In the genomic region with DNA sequence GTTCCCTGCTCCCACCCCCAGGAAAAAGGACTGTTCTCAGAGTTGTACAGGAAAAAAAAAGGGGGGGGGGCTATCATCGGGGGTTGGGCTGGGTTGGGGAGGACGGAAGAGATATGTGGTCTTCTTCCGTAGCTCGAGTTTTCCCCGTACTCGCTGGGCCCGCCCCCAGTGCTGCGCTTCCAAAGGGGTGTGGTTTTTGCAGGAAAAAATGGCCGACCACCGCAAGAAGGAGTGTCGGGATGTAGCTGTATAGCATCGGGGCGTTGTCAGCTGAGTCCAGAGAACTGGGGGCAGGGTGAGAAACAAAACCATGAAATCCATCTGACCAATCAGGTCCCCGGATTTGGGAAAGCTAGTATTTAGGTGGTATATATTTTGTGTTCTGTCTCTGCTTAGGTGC, we compare ENCODE assay signal across 8 mouse cellular contexts. TPM values are rescaled to one million over a fixed set of nuclear protein-coding genes. Genes with fewer than 3 reads are reported as not detected.
DNase-seq lines count a peak whose midpoint lies in the region; ATAC-seq and TF ChIP-seq lines count a peak whose summit lies in the region.

No protein-coding gene starts in this region.

- H3K4me1 ChIP-seq in embryonic facial prominence, embryonic 14.5 days (ENCODE audit: control insufficient read depth, insufficient read depth, low read length) = no peaks in the 10 kb centered on the region
- no peaks in the 10 kb centered on the region for H3K4me1 ChIP-seq in heart, embryonic 12.5 days (replicated peaks)
- 0 out of 2 replicates have a peak, but pooled peaks cover 2% of the 10 kb centered on the region for H3K4me1 ChIP-seq in kidney, embryonic 15.5 days
- no peaks in the 10 kb centered on the region for H3K4me1 ChIP-seq in limb, embryonic 14.5 days (ENCODE audit: control insufficient read depth, insufficient read depth, low read length)
- peaks cover 8% of the 10 kb centered on the region; the same call in 1 of the 2 replicates for H3K4me1 ChIP-seq in midbrain, embryonic 13.5 days (replicated peaks)
- no peaks in the 10 kb centered on the region for H3K4me1 ChIP-seq in stomach, embryonic 16.5 days (ENCODE audit: control insufficient read depth, insufficient read depth, low read length)

- H3K27ac ChIP-seq in embryonic facial prominence, embryonic 14.5 days (replicated peaks; ENCODE audit: low read depth, low read length) = peak overlapping the region; percentile 95
- peak overlapping the region; percentile 95 for H3K27ac ChIP-seq in heart, embryonic 12.5 days (ENCODE audit: poor library complexity, severe bottlenecking)
- peak overlapping the region; percentile 92 for H3K27ac ChIP-seq in kidney, embryonic 15.5 days
- H3K27ac ChIP-seq in limb, embryonic 14.5 days (replicated peaks; ENCODE audit: low read depth, low read length) = peak overlapping the region; percentile 88
- peak overlapping the region; percentile 95 for H3K27ac ChIP-seq in midbrain, embryonic 13.5 days
- H3K27ac ChIP-seq in stomach, embryonic 16.5 days (ENCODE audit: low read length) = peak overlapping the region; percentile 94

- H3K79me2 ChIP-seq in C2C12 (ENCODE audit: control insufficient read depth, insufficient read depth) = no peaks in the 10 kb centered on the region

- H3K79me3 ChIP-seq in C2C12 (ENCODE audit: low read depth) = no peaks in the 10 kb centered on the region

- H3K4me3 ChIP-seq in C2C12 (ENCODE audit: insufficient read depth, poor library complexity, severe bottlenecking) = peak overlapping the region; percentile 29
- peak overlapping the region; percentile 52 for H3K4me3 ChIP-seq in embryonic facial prominence, embryonic 14.5 days (ENCODE audit: low read depth, low read length)
- H3K4me3 ChIP-seq in heart, embryonic 12.5 days = peak overlapping the region; percentile 64
- peak overlapping the region; percentile 54 for H3K4me3 ChIP-seq in kidney, embryonic 15.5 days (replicated peaks)
- peak overlapping the region; percentile 53 for H3K4me3 ChIP-seq in limb, embryonic 14.5 days (replicated peaks; ENCODE audit: low read length)
- H3K4me3 ChIP-seq in midbrain, embryonic 13.5 days (replicated peaks) = peak overlapping the region; percentile 53
- H3K4me3 ChIP-seq in stomach, embryonic 16.5 days (replicated peaks; ENCODE audit: low read length) = peak overlapping the region; percentile 57

- H3K9me3 ChIP-seq in embryonic facial prominence, embryonic 14.5 days (ENCODE audit: control insufficient read depth, low read length) = no peaks in the 10 kb centered on the region
- H3K9me3 ChIP-seq in heart, embryonic 12.5 days (replicated peaks) = no peaks in the 10 kb centered on the region
- no peaks in the 10 kb centered on the region for H3K9me3 ChIP-seq in kidney, embryonic 15.5 days (replicated peaks)
- H3K9me3 ChIP-seq in limb, embryonic 14.5 days (ENCODE audit: control insufficient read depth, low read length) = no peaks in the 10 kb centered on the region
- H3K9me3 ChIP-seq in midbrain, embryonic 13.5 days = no peaks in the 10 kb centered on the region
- H3K9me3 ChIP-seq in stomach, embryonic 16.5 days (replicated peaks; ENCODE audit: control insufficient read depth, low read length) = no peaks in the 10 kb centered on the region

- peak overlapping the region; percentile 50 for H3K4me2 ChIP-seq in embryonic facial prominence, embryonic 14.5 days (ENCODE audit: low read depth, low read length)
- H3K4me2 ChIP-seq in heart, embryonic 12.5 days = peak overlapping the region; percentile 66
- H3K4me2 ChIP-seq in kidney, embryonic 15.5 days = peak overlapping the region; percentile 59
- H3K4me2 ChIP-seq in limb, embryonic 14.5 days (replicated peaks; ENCODE audit: low read depth, low read length, severe bottlenecking) = peak overlapping the region; percentile 41
- peak overlapping the region; percentile 58 for H3K4me2 ChIP-seq in midbrain, embryonic 13.5 days (replicated peaks)
- H3K4me2 ChIP-seq in stomach, embryonic 16.5 days (ENCODE audit: low read depth, low read length) = peak overlapping the region; percentile 50

- no peak for TF ChIP-seq POLR2A in limb, embryonic 14.5 days (IDR thresholded peaks at IDR 0.05; ENCODE audit: borderline replicate concordance, extremely low read depth, insufficient read depth, insufficient read length)

- H3K27me3 ChIP-seq in C2C12 (ENCODE audit: control insufficient read depth, insufficient read depth, insufficient read length) = no peaks in the 10 kb centered on the region
- peaks cover 4% of the 10 kb centered on the region for H3K27me3 ChIP-seq in embryonic facial prominence, embryonic 14.5 days (replicated peaks; ENCODE audit: control insufficient read depth, insufficient read depth, low read length)
- no peaks in the 10 kb centered on the region for H3K27me3 ChIP-seq in heart, embryonic 12.5 days (replicated peaks)
- H3K27me3 ChIP-seq in kidney, embryonic 15.5 days = peaks cover 32% of the 10 kb centered on the region
- H3K27me3 ChIP-seq in limb, embryonic 14.5 days (ENCODE audit: control insufficient read depth, insufficient read depth, low read length) = no peaks in the 10 kb centered on the region; the same call in 1 of the 2 replicates
- peaks cover 9% of the 10 kb centered on the region; the same call in 1 of the 2 replicates for H3K27me3 ChIP-seq in midbrain, embryonic 13.5 days
- no peaks in the 10 kb centered on the region for H3K27me3 ChIP-seq in stomach, embryonic 16.5 days (ENCODE audit: control insufficient read depth, insufficient read depth, low read length)

- peak overlapping the region; percentile 79 for H3K9ac ChIP-seq in embryonic facial prominence, embryonic 14.5 days (ENCODE audit: low read depth, low read length)
- peak overlapping the region; percentile 80 for H3K9ac ChIP-seq in heart, embryonic 12.5 days
- H3K9ac ChIP-seq in kidney, embryonic 15.5 days = peak overlapping the region; percentile 59
- peak overlapping the region; percentile 73 for H3K9ac ChIP-seq in limb, embryonic 14.5 days (ENCODE audit: low read depth, low read length, severe bottlenecking)
- H3K9ac ChIP-seq in midbrain, embryonic 13.5 days (replicated peaks) = peak overlapping the region; percentile 84
- peak overlapping the region; percentile 76 for H3K9ac ChIP-seq in stomach, embryonic 16.5 days (ENCODE audit: low read length)

- no peaks in the 10 kb centered on the region for H3K36me3 ChIP-seq in C2C12 (ENCODE audit: control insufficient read depth, insufficient read depth)
- peaks cover 19% of the 10 kb centered on the region; the same call in 1 of the 2 replicates for H3K36me3 ChIP-seq in embryonic facial prominence, embryonic 14.5 days (ENCODE audit: control insufficient read depth, insufficient read depth, low read length)
- H3K36me3 ChIP-seq in heart, embryonic 12.5 days = peaks cover 10% of the 10 kb centered on the region; the same call in 1 of the 2 replicates
- peaks cover 13% of the 10 kb centered on the region; the same call in 1 of the 2 replicates for H3K36me3 ChIP-seq in kidney, embryonic 15.5 days
- H3K36me3 ChIP-seq in limb, embryonic 14.5 days (ENCODE audit: control insufficient read depth, insufficient read depth, low read length) = peaks cover 18% of the 10 kb centered on the region; the same call in 1 of the 2 replicates
- H3K36me3 ChIP-seq in midbrain, embryonic 13.5 days = peaks cover 9% of the 10 kb centered on the region; the same call in 1 of the 2 replicates
- no peaks in the 10 kb centered on the region for H3K36me3 ChIP-seq in stomach, embryonic 16.5 days (ENCODE audit: control insufficient read depth, insufficient read depth, low read length)

- ATAC-seq in embryonic facial prominence, embryonic 14.5 days (ENCODE audit: low read depth) = peak; percentile 79
- peak; percentile 81 for ATAC-seq in heart, embryonic 12.5 days (ENCODE audit: insufficient number of reproducible peaks, low FRiP score)
- ATAC-seq in kidney, embryonic 15.5 days (replicated peaks; ENCODE audit: low FRiP score) = peak; percentile 87
- peak; percentile 84 for ATAC-seq in limb, embryonic 14.5 days (ENCODE audit: low FRiP score, low read depth)
- ATAC-seq in midbrain, embryonic 13.5 days = peak; percentile 83
- ATAC-seq in stomach, embryonic 16.5 days (ENCODE audit: insufficient read depth, low FRiP score) = peak; percentile 82

- DNase-seq in adrenal gland, postnatal 36 days = peak; percentile 56 to 73
- peak; percentile 84 for DNase-seq in embryonic facial prominence, embryonic 14.5 days (ENCODE audit: low spot score)
- DNase-seq in limb, embryonic 14.5 days (ENCODE audit: low spot score) = peak; percentile 28

- H3ac ChIP-seq in C2C12 (ENCODE audit: control insufficient read depth, insufficient read length, low read depth) = no peak overlapping the region

- WGBS in embryonic facial prominence, embryonic 14.5 days = 14% methylated on average over 13 of the region's 14 CpGs
- 15% methylated on average over 14 of the region's 14 CpGs for WGBS in heart, embryonic 12.5 days
- WGBS in kidney, embryonic 15.5 days = 31% methylated on average over 14 of the region's 14 CpGs
- WGBS in limb, embryonic 14.5 days = 19% methylated on average over 13 of the region's 14 CpGs
- 24% methylated on average over 14 of the region's 14 CpGs for WGBS in midbrain, embryonic 13.5 days
- WGBS in stomach, embryonic 16.5 days = 17% methylated on average over 14 of the region's 14 CpGs

- no peak for TF ChIP-seq CTCF in C2C12 (IDR thresholded peaks at IDR 0.05; ENCODE audit: control insufficient read depth, insufficient read depth, insufficient read length)

RNA-seq across cellular contexts. Expression of a gene that starts 0.8 kb away (rescaled TPM):
- polyA plus RNA-seq in C2C12 (2012; fragmentation: generic; extraction: Trizol) = 2.7 TPM
- 10 to 100 TPM; 18.6 to 20.4 TPM for total RNA-seq in adrenal gland, postnatal 36 days (2021)
- polyA plus RNA-seq in embryonic facial prominence, embryonic 14.5 days (2014; fragmentation: Nextera tagmentation; extraction: Ambion mirVana) = 47.7 and 59.2 TPM in 2 replicates
- polyA plus RNA-seq in heart, embryonic 12.5 days (2016; fragmentation: Nextera tagmentation; extraction: Ambion mirVana) = 47.2 and 50.3 TPM in 2 replicates
- polyA plus RNA-seq in kidney, embryonic 15.5 days (2015; fragmentation: Nextera tagmentation; extraction: Ambion mirVana) = 50.5 and 55.0 TPM in 2 replicates
- polyA plus RNA-seq in limb, embryonic 14.5 days (2012; rRNA removed) = 44.7 and 74.6 TPM in 2 replicates
- polyA plus RNA-seq in limb, embryonic 14.5 days (2014; fragmentation: Nextera tagmentation; extraction: Ambion mirVana) = 50.3 and 55.5 TPM in 2 replicates
- polyA plus RNA-seq in midbrain, embryonic 13.5 days (2015; fragmentation: Nextera tagmentation; extraction: Ambion mirVana) = 80.5 and 86.8 TPM in 2 replicates
- polyA plus RNA-seq in stomach, embryonic 16.5 days (2015; fragmentation: Nextera tagmentation; extraction: Ambion mirVana) = 51.6 TPM in 2 replicates

RNA-seq across cellular contexts. Expression of a gene that starts 32.2 kb away (rescaled TPM):
- polyA plus RNA-seq in C2C12 (2012; fragmentation: generic; extraction: Trizol) = 2.7 TPM
- total RNA-seq in adrenal gland, postnatal 36 days (2021) = 10 to 100 TPM; 10.2 to 12.0 TPM
- 5.9 and 6.6 TPM in 2 replicates for polyA plus RNA-seq in embryonic facial prominence, embryonic 14.5 days (2014; fragmentation: Nextera tagmentation; extraction: Ambion mirVana)
- 5.0 and 5.4 TPM in 2 replicates for polyA plus RNA-seq in heart, embryonic 12.5 days (2016; fragmentation: Nextera tagmentation; extraction: Ambion mirVana)
- 4.5 and 4.6 TPM in 2 replicates for polyA plus RNA-seq in kidney, embryonic 15.5 days (2015; fragmentation: Nextera tagmentation; extraction: Ambion mirVana)
- 22.3 and 30.9 TPM in 2 replicates for polyA plus RNA-seq in limb, embryonic 14.5 days (2012; rRNA removed)
- 7.1 TPM in 2 replicates for polyA plus RNA-seq in limb, embryonic 14.5 days (2014; fragmentation: Nextera tagmentation; extraction: Ambion mirVana)
- polyA plus RNA-seq in midbrain, embryonic 13.5 days (2015; fragmentation: Nextera tagmentation; extraction: Ambion mirVana) = 8.7 and 9.6 TPM in 2 replicates
- polyA plus RNA-seq in stomach, embryonic 16.5 days (2015; fragmentation: Nextera tagmentation; extraction: Ambion mirVana) = 2.8 and 3.5 TPM in 2 replicates

RNA-seq across cellular contexts. Expression of a gene that starts 32.7 kb away (rescaled TPM):
- polyA plus RNA-seq in C2C12 (2012; fragmentation: generic; extraction: Trizol) = 6.0 TPM
- 10 to 100 TPM; 14.4 to 16.1 TPM for total RNA-seq in adrenal gland, postnatal 36 days (2021)
- 24.8 and 29.5 TPM in 2 replicates for polyA plus RNA-seq in embryonic facial prominence, embryonic 14.5 days (2014; fragmentation: Nextera tagmentation; extraction: Ambion mirVana)
- polyA plus RNA-seq in heart, embryonic 12.5 days (2016; fragmentation: Nextera tagmentation; extraction: Ambion mirVana) = 18.9 and 23.2 TPM in 2 replicates
- polyA plus RNA-seq in kidney, embryonic 15.5 days (2015; fragmentation: Nextera tagmentation; extraction: Ambion mirVana) = 22.6 and 22.9 TPM in 2 replicates
- polyA plus RNA-seq in limb, embryonic 14.5 days (2012; rRNA removed) = 35.4 and 49.3 TPM in 2 replicates
- 34.5 and 37.8 TPM in 2 replicates for polyA plus RNA-seq in limb, embryonic 14.5 days (2014; fragmentation: Nextera tagmentation; extraction: Ambion mirVana)
- polyA plus RNA-seq in midbrain, embryonic 13.5 days (2015; fragmentation: Nextera tagmentation; extraction: Ambion mirVana) = 40.2 and 42.3 TPM in 2 replicates
- polyA plus RNA-seq in stomach, embryonic 16.5 days (2015; fragmentation: Nextera tagmentation; extraction: Ambion mirVana) = 20.8 and 23.9 TPM in 2 replicates

RNA-seq across cellular contexts. Expression of a gene that starts 37.9 kb away (rescaled TPM):
- 14.0 TPM for polyA plus RNA-seq in C2C12 (2012; fragmentation: generic; extraction: Trizol)
- total RNA-seq in adrenal gland, postnatal 36 days (2021) = 10 to 100 TPM; 48.5 to 70.3 TPM
- 119 and 120 TPM in 2 replicates for polyA plus RNA-seq in embryonic facial prominence, embryonic 14.5 days (2014; fragmentation: Nextera tagmentation; extraction: Ambion mirVana)
- 98.1 and 98.3 TPM in 2 replicates for polyA plus RNA-seq in heart, embryonic 12.5 days (2016; fragmentation: Nextera tagmentation; extraction: Ambion mirVana)
- 61.5 and 63.5 TPM in 2 replicates for polyA plus RNA-seq in kidney, embryonic 15.5 days (2015; fragmentation: Nextera tagmentation; extraction: Ambion mirVana)
- polyA plus RNA-seq in limb, embryonic 14.5 days (2012; rRNA removed) = 56.8 and 70.2 TPM in 2 replicates
- 89.1 and 93.9 TPM in 2 replicates for polyA plus RNA-seq in limb, embryonic 14.5 days (2014; fragmentation: Nextera tagmentation; extraction: Ambion mirVana)
- 59.5 and 59.9 TPM in 2 replicates for polyA plus RNA-seq in midbrain, embryonic 13.5 days (2015; fragmentation: Nextera tagmentation; extraction: Ambion mirVana)
- 88.8 and 92.8 TPM in 2 replicates for polyA plus RNA-seq in stomach, embryonic 16.5 days (2015; fragmentation: Nextera tagmentation; extraction: Ambion mirVana)

Comparison
In these comparisons a context has a peak if more than half of its experiments do, and no peak if none do; other contexts are left out.
1. Peak in every context shown above with its lines: DNase-seq, ATAC-seq, H3K4me3 ChIP-seq and H3K27ac ChIP-seq.
2. DNase-seq: peak in every context shown above with its lines; median percentile 84 in embryonic facial prominence, embryonic 14.5 days; 64 in adrenal gland, postnatal 36 days; 28 in limb, embryonic 14.5 days.
3. RNA of a gene that starts 0.8 kb away (polyA plus RNA-seq): 80.5 to 86.8 TPM in midbrain, embryonic 13.5 days, 44.7 to 74.6 TPM in limb, embryonic 14.5 days, 50.5 to 55.0 TPM in kidney, embryonic 15.5 days, 51.6 TPM in stomach, embryonic 16.5 days, 47.7 to 59.2 TPM in embryonic facial prominence, embryonic 14.5 days and 47.2 to 50.3 TPM in heart, embryonic 12.5 days; 2.7 TPM in C2C12 (single experiment); every median in the first group is over 10 times any median in the second.